Mouse (Mus musculus) adrenal gland, adult 18-20 months (tissue): ENCODE measurements around the gene Trpt1. TPM values are rescaled to one million over a fixed set of nuclear protein-coding genes. Genes with fewer than 3 reads are reported as not detected.

Experiments used
- DNase-seq, 2 experiments: peaks; one replicate each; pipeline ENCODE4 v3.0.0; 2021 to 2022; ENCODE audit warnings: low spot score in 2 of 2
- long read RNA-seq, 2 experiments: library from polyadenylated mRNA; stranded (forward); transcript quantifications; one replicate each; pipeline ENCODE4 v2.0.0; 2021
- total RNA-seq, 2 experiments: library from RNA; stranded (reverse); gene quantifications; 1 replicate in 1 of 2; 2 replicates in 1 of 2; pipeline ENCODE4 v1.2.3; 2021

Trpt1 gene
- 10 to 100 TPM; 11.4 to 15.4 TPM for total RNA-seq
- long read RNA-seq, experiment 1, partial matches to known transcripts: 0 of 6 reads
- long read RNA-seq, experiment 1, other reads (novel, unspliced or antisense): 3 of 6 reads
- long read RNA-seq, experiment 2, partial matches to known transcripts: 1 of 8 reads
- long read RNA-seq, experiment 2, other reads (novel, unspliced or antisense): 1 of 8 reads

- DNase-seq: peak; percentile 82 to 84
Observed at GRCm38 (mm10) chr19:6996006-6996405, at the start of gene Trpt1, which contains the start of gene Nudt22. Gene Trpt1, plus strand, starts transcription at chr19:6996131. Gene Nudt22, minus strand, starts transcription at chr19:6996117.

- no peak for DNase-seq
Observed at GRCm38 (mm10) chr19:6947742-6948141, 48.2 kb upstream of the Trpt1 start.

- DNase-seq: no peak
Observed at GRCm38 (mm10) chr19:6948186-6948585, 47.7 kb upstream of the Trpt1 start.

GRCm38 (mm10) chr19:6949532-6949931 is 46.4 kb upstream of the Trpt1 start:
- DNase-seq: no peak

GRCm38 (mm10) chr19:6949951-6950350 is 46.0 kb upstream of the Trpt1 start:
- peak in 1 of 2 experiments; percentile 19 for DNase-seq

DNA sequence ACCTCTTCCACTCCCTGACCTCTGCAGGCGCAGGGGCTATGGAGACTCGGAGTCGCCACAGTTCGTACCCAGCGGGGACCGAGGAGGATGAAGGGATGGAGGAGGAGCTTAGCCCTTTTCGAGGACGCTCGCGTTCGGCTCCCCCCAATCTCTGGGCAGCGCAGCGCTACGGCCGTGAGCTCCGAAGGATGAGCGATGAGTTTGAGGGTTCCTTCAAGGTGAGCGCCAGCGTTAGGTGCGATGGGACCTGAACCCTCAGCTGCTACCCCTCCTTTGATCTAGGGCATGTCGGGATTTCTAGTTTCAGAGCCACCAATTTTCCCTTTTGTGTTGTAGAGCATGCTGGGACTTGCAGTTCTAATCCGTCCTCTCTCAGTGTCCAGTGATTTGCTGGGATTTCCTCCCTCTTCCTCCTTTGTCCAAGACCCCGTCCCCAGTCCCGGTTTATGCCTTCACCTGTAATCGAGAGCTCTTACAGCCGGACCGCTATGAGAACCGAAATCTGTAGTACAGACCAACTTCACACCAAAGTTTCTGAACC is 45.2 kb upstream of the Trpt1 start:
- peak; percentile 44 to 62 for DNase-seq

- peak; percentile 87 to 90 for DNase-seq
Observed at GRCm38 (mm10) chr19:6951381-6951968, 44.5 kb upstream of the Trpt1 start.

- DNase-seq: peak; percentile 78 to 83
Observed at GRCm38 (mm10) chr19:6951994-6952711, 43.8 kb upstream of the Trpt1 start.

DNA sequence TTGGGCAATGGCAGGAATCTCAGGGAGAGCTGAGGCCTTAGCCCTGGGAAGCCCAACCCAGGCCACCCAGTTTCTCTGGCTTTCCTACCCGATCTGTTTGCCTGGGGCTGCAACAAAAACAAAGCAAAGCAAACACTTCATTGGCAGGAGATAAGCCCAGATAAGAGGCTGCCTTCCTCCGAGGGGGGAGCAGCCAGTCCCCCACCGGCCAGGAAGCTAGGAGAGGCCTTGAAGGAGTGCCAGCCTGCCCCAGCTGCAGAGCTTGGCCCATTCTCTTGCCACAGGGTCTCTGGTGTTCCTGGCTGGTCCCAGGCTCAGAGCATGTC is 43.3 kb upstream of the Trpt1 start:
- DNase-seq: peak; percentile 56 to 58

DNA sequence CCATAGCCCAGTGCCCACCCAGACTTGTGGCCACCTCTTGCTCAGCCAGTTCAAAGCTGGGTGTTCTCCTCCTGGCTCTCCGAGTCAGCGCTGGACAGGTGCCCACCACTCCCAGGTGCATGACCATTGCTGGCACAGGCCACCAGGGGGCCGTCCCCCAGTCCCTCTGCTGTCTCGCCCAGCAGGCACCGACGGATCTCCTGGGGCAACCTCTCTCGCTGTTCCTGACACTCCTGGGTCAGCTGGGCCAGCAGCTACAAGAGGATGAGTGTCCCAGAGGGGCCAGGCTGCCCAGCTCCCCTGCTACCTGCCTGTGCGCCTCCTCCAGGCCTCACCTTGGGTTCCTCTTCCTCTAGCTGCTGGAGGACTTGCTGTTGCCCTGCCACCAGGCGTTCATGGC is 41.9 kb upstream of the Trpt1 start:
- DNase-seq: peak in 1 of 2 experiments; percentile 57

DNA sequence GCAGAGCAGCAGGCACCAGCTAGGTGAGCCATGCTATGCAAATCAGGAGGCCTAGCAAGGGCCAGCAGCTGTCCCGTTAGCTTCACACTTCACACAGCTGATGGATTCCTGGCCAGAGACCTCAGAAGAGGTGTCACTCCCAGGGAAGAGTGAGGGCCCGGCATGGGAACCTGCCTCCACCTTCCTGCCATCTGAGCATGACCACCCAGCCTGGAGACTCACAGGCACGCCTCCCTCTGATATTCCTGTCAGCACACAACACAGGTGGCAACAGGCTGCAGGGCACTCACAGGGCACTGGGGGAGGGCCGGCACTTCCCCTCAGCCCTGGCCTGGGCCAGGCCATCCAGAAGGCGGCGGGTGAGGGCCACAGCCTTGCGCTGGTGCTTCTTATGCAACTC is 40.5 kb upstream of the Trpt1 start:
- DNase-seq: no peak

DNA sequence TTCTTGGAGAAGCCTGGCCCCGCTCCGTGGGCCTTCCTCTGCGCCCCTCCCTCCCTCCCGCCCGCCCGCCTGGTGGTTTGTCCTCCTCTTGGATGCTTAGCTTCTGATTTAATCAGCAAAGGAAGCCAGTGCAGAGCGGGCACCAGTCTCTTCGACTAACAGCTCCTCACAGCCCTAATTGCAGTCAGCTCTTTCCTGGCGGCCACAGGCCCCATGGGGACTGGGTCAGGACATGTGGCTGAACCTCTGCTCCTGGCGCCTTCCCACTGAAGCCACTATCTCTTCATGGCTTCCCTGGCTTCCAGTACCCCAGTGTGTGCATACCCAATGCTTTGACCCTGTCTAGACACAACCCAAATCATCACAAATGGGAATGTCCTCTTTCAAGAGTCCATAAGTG is 39.5 kb upstream of the Trpt1 start:
- DNase-seq: no peak

DNA sequence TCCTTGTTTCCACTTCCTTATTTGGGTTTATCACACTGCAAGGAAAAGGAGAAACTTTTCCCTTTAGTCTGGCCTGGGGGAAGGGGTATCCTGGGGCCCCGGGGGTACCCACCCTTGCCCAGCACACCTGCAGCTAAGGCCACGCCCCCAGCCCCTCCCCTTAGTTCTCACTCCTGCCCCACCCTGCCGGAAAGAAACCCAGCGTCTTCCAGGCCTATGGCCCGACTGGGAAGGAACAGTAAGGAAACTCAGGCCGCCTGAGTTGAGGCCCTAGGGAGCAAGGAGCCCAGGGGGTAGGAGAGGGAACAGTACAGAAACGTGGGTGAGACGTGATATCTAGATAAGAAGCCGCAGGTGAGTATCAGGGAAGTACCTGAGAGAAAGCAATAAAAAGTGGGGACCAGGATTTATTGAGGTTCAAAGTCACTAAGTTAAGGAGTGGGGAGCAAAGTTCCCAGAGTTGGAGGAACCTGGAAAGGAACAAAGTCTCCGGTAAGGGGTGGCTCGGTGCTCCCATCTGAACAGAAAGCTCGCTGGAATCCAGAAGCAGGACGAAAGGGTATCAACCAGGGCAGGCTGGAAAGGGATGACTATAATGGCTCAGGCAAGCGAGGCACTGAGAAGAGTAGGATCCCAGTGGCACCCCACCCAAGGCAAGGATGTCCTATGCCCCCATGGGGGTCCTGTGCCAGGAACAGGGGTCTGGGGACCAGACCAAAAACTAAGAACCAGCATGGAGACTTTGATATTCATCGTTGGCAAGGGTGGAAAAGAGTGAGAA is 27.2 kb upstream of the Trpt1 start:
- peak in 1 of 2 experiments; percentile 35 for DNase-seq

- no peak for DNase-seq
Observed at GRCm38 (mm10) chr19:6969291-6969664, 26.7 kb upstream of the Trpt1 start.

DNA sequence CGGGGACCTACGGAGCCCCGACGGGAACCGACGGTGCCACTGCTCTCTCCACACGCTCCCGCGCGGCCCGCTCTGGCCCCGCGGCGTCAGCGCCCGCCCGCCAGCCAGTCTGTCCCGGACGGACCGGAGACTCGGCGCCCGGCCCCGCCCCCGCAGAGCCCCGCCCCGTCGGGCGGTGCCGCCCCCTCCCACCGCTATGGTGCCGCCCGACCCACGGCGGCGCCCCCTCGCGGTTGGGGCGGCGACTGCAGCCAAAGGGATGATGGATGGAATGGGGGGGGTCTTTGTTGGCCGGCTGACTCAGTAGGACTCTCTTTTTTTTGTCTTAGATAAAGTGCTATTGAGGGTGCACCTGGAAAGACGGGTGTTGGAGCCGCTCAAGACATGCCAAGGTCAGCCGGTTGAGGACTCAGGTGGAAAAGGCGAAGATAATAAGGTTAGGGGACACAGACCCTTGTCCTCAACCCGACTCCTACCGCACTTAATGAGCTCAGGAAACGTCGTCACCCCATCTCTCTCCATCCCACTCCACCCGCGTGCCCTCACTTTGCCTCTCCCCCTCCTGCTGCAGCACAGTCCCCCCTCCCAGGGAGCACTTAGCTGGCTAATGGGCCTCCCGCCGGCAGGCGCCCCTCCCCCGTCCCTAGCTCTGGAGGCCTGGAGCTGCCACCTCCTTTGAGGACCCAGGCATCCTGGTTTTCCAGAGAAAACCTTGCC is 26.1 kb upstream of the Trpt1 start:
- DNase-seq: peak; percentile 80 to 90

GRCm38 (mm10) chr19:6970460-6971085 is 25.4 kb upstream of the Trpt1 start:
- DNase-seq: no peak

DNA sequence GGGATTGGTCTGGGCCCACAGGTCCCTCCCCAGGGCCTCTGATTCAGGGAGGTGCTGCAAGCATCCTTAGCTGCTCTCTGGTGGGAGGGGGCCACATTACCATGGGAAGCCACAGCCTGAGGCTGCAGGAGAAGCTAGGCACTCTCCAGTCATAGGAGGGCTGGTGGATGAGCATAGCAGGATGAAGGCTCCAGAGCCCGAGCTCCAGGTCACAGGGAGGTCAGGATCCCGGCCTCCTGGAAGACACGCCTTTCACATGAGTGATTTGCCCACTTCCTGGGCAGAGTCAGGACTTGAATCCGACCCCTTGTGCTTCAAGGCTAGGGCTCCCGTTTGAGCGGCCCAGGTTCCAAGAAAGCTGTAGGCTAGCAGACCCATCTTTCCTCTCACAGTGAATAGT is 24.3 kb upstream of the Trpt1 start:
- DNase-seq: no peak

DNA sequence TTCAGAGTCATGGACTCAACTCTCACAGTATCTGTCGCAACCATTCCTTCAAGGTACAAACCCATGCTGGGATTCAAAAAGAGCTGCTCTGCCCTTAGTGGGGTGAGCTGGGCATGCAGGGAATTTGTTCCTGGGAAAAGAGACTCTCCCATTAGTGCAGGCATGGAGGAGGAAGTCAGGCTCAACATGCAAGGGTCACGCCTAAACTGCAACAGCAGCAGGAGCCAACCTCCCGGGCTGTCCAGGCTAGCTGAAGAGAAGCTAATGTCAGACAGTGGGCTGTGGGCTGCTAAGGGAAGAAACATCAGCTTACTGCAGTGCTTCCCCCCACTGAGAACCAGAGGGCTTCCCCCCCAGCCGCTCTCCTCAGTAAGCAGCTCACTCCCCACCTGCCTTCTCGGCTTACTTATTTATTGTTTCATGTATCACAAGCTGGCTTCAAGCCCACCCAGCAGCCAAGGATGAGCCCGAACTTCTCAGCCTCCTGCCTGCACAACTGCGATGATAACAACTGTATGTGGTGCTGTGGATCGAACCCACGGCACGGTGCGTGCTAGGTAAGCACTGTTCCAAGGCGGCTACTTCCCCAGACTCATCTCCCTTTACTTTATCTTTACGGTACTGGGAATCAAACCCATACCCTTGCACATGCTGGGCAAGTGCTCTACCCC is 23.5 kb upstream of the Trpt1 start:
- no peak for DNase-seq

GRCm38 (mm10) chr19:6973581-6974190 is 22.2 kb upstream of the Trpt1 start:
- no peak for DNase-seq
